Mouse (Mus musculus) neutrophil, adult 83 days (primary cell): ENCODE results near the gene Olfr558. TPM values are rescaled to one million over a fixed set of nuclear protein-coding genes. Genes with fewer than 3 reads are reported as not detected.

ENCODE experiments used
- total RNA-seq, 2 experiments: library from RNA; stranded (reverse); gene quantifications; one replicate each; pipeline ENCODE4 v1.2.4; 2023

Olfr558 gene
- not detected for total RNA-seq

DNA sequence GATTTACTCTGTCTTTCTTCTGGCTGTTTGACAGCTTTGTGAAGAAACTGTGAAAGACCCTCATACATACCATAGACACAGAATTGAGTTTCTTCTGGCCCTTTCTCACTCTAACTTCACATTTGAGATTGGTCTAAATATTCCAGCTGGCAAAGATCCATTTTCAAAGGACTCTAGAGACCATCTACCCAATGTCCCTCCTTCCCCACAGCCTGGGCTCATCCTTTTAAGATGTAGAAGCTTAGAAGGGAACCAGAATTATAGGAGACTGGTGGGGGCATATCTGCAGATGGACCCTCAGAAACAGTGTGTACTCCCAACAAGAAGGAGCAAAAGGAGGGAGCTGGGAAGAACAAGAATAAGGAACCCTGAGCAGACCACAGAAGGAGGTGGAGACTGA is at the start of gene Olfr558:
Gene Olfr558, plus strand, starts transcription at position 301 of the 400 bp plus-strand sequence.

DNA sequence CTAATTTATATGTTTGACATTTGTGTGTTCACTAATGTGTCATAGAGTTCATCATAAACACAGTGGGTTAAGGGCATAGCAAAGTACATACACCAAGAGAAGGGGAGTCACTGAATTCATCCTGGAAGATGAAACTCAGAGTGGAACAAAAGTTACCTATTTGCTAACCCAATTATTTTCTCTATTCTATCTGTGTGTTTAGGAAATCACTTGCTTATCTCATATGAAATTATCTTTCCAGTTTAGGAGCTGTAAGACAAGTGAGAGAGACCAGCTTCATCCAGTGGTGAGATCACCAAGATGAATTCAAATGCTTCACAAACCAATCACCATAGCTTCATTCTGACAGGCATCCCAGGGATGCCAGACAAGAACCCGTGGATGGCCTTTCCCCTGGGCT is 43.5 kb upstream of the Olfr558 start, which contains the start of gene Olfr555:
Gene Olfr555, plus strand, starts transcription at position 301 of the 400 bp plus-strand sequence.

DNA sequence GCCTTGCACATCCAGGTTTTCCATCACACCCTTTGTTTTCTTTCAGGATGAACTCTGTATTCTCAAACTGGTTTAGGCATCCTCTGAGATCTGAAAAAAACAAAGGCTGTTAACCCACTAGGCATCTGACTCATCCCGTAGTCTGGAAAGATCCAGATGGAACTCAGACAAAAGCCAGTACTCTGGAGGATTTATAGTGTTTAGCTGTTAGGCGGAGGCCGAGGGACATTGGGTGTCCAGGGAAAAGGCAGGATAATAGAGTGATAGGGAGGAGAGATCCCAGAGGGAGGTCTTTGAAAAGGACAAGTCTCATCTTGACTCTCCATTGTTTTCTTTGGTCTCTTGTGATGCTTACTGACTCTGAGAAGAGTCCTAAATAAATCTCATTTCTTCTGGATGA is 37.4 kb upstream of the Olfr558 start, which contains the start of gene Olfr556:
Gene Olfr556, plus strand, starts transcription at position 301 of the 400 bp plus-strand sequence.

DNA sequence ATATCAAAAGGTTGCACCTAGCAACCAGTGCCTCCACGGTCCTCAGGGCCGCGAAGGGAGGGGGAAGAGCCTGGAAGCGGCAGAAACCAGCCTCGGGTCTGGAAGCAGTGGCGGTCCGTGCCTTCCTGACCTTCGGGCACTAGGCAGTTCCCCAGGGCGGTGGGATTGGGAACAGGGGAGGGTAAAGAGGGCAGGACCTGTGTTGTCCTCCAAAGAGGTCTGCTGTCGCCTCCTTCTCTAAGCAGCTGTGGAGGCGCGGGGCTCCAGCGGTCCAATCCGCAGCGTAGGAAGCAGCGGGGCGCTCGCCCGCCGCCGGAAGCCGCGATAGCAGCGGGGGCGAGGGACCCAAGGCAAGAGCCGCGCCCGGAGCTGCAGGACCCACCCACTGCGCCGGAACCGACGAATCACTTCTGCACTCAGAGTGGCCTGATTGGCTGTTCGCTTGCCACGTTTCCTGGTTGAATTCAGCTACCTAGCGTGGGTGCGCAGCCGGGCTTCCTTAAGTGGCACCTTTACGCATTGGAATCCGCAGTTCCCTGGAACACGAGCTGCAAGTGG is 15.0 kb upstream of the Olfr558 start, which contains the start of gene Trim68:
Gene Trim68, minus strand, starts transcription at position 384 of the 558 bp plus-strand sequence.

DNA sequence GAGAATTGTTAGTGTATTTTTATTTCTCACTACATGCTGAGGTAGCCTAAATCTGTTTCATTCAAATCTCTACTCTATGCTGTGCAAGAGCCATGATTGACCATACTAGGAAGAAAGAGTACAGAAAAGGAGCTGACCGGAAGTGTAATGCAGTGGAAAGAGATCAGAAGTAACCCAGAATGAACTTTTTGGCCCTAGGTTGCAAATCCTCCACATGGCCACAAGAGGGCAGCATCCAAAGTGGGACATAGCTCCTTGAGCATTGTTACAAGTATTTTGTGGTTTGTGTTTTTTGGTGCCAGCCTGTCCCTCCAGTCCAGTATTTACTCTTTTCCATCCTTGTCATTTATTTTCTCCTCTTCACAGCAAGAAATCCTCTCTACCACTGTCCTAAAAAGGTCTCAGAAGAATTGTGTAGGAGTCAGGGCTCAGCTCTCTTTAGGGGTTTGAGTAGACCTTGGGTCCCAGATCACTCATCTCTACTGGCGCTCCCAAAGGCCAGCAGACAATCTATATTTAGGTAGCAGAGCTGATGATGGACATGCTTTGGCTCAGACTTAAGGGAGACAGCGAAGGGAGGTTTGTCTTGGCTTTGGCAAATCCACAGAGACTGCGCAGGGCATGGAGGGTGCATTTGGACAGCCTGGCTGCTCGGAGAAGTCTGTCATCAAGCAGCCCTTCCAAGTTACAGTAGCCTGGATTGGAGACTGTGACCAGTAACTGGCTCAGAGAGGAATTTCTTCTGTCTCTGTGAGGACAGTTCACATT is 6.5 kb upstream of the Olfr558 start, which contains the start of gene Olfr557:
Gene Olfr557, plus strand, starts transcription at position 553 of the 768 bp plus-strand sequence.

DNA sequence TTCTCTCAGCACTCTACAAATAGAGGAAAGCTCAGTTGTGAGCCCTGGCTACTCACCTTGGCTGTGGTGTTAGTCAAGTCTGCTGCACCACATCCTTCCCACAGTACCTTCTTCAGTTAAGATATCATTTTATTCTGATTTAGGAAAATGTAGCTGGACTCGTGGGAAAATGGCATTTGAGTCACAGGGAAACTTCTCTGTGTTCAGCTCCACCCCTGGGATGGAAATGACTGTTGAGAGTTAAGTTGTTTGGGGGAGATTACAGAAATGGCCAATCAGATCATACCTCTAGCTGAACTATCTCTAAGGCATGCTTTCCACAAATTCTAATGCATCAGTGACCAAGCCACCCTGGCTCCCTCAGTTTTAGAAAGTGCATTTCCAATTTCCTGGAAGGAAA is 17.0 kb downstream of the Olfr558 start, which contains the start of gene Olfr33:
Gene Olfr33, minus strand, starts transcription at position 101 of the 400 bp plus-strand sequence.

DNA sequence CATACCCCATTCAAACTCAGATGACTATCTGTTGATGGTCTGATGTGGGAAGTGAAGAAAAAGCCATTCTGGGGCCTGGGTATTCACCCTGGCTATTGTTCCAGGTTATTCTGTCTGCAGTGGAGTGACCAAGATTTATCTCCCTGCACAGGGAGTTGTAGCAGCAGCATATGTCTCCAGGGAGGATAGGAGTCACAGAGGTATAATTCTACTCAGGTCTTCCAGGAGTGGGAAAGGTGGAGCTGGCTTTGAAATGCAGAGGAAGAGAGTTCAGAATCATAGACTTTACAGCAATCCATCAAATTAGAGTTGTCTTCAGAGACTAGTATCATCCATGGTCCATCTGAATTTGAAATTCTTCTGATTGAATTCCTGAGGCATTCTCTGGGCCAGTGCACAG is 25.4 kb downstream of the Olfr558 start, which contains the start of gene Olfr559:
Gene Olfr559, minus strand, starts transcription at position 101 of the 400 bp plus-strand sequence.

DNA sequence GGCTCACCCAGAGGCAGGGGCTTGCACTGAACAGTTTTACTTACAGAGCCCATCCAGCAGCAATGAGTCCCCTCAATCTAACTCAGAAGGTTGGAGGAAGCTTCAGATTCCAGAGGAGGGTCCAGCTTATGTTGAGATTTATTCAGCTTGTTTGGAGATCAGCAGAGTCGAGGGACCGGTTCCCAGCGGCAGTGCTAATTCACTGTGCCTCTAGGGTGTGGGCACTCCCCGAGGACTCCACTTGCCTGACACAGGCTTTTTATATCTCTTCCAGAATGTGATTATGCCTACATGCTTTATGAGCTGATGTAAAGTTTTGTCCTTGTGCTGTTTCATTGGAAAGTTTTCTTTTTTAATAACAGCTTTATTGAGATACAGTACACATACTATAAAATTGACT is 57.3 kb downstream of the Olfr558 start, which contains the start of the genes Olfr560 and Olfr78:
Gene Olfr560, minus strand, starts transcription at position 101 of the 400 bp plus-strand sequence.
Gene Olfr78, minus strand, starts transcription at position 206 of the 400 bp plus-strand sequence.

Other genes with a start within 250 kb of the Olfr558 start
- gene Olfr543, start 220.5 kb upstream of the Olfr558 start, total RNA-seq, result not detected
- not detected for gene Olfr544, start 213.9 kb upstream of the Olfr558 start, total RNA-seq
- not detected for gene Olfr545, start 202.6 kb upstream of the Olfr558 start, total RNA-seq
- not detected for gene Olfr547, start 167.5 kb upstream of the Olfr558 start, total RNA-seq
- gene Olfr548-ps1, start 161.3 kb upstream of the Olfr558 start, total RNA-seq, result not detected
- not detected for gene Olfr549, start 152.3 kb upstream of the Olfr558 start, total RNA-seq
- 10 to 100 TPM; 10.7 to 12.5 TPM for gene Trim21, start 136.7 kb upstream of the Olfr558 start, total RNA-seq
- not detected for gene Olfr550, start 130.8 kb upstream of the Olfr558 start, total RNA-seq
- not detected for gene Olfr551, start 110.3 kb upstream of the Olfr558 start, total RNA-seq
- not detected for gene Olfr552, start 104.4 kb upstream of the Olfr558 start, total RNA-seq
- not detected for gene Olfr553, start 84.0 kb upstream of the Olfr558 start, total RNA-seq
- gene Olfr554, start 63.8 kb upstream of the Olfr558 start, total RNA-seq, result not detected
- not detected for gene Olfr555, start 43.4 kb upstream of the Olfr558 start, total RNA-seq
- gene Olfr556, start 37.3 kb upstream of the Olfr558 start, total RNA-seq, result not detected
- gene Trim68, start 14.9 kb upstream of the Olfr558 start, total RNA-seq, result 1 to 10 TPM; 1.0 to 2.8 TPM
- not detected for gene Olfr557, start 6.3 kb upstream of the Olfr558 start, total RNA-seq
- gene Olfr33, start 16.9 kb downstream of the Olfr558 start, total RNA-seq, result not detected
- gene Olfr559, start 25.3 kb downstream of the Olfr558 start, total RNA-seq, result not detected
- gene Olfr560, start 57.2 kb downstream of the Olfr558 start, total RNA-seq, result not detected
- gene Olfr78, start 57.3 kb downstream of the Olfr558 start, total RNA-seq, result not detected
- gene Olfr561, start 69.0 kb downstream of the Olfr558 start, total RNA-seq, result not detected
- not detected for gene Olfr564, start 101.3 kb downstream of the Olfr558 start, total RNA-seq
- not detected for gene Olfr566, start 156.6 kb downstream of the Olfr558 start, total RNA-seq
- not detected for gene Olfr568, start 174.9 kb downstream of the Olfr558 start, total RNA-seq
- not detected for gene Olfr569, start 188.7 kb downstream of the Olfr558 start, total RNA-seq
- gene Olfr570, start 192.4 kb downstream of the Olfr558 start, total RNA-seq, result not detected
- gene Olfr571, start 215.3 kb downstream of the Olfr558 start, total RNA-seq, result not detected
- gene Olfr572, start 222.2 kb downstream of the Olfr558 start, total RNA-seq, result not detected
- gene Olfr573-ps1, start 240.4 kb downstream of the Olfr558 start, total RNA-seq, result not detected
- gene Olfr574, start 246.3 kb downstream of the Olfr558 start, total RNA-seq, result not detected